In the genomic region with DNA sequence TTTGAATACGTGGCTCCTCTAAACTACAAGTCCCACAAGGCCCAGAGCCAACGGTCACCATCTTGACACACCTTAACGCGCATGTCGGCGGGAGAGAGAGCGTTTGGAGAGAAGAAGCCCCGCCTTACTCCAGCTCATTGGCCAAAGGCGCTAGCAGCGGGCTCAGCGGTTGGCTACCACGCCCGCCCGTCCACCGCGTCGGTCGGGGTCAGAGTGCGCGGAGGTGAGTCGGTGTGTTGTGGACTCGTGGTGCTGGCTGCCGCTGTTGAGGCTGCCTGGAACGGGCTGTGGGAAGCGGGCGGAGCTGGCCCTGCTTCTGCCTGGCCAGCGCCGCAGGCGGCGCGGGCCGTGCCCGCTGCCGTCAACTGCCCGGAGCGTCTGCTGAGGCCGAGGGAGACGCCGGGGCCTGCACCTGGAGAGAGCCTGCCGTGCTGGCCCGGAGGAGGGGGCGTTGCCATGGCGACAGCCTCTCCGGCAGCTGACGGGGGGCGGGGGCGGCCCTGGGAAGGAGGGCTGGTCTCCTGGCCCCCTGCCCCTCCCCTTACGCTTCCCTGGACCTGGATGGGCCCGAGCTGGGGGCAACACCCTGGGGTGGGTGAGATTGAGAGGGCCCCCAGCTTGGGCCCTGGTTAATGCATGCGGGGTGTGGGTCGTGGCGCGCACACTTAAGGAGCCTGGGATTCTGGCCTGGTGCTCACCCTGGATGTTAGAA, we compare ENCODE assay signal across 8 mouse cellular contexts. TPM values are rescaled to one million over a fixed set of nuclear protein-coding genes. Genes with fewer than 3 reads are reported as not detected.
DNase-seq lines count a peak whose midpoint lies in the region; ATAC-seq lines count a peak whose summit lies in the region.

Gene Eri3 (plus strand): TSS at position 226 of the 712 bp plus-strand sequence.

- H3K27me3 ChIP-seq in heart, embryonic 10.5 days (ENCODE audit: insufficient read depth, poor library complexity, severe bottlenecking): no peaks in the 10 kb centered on the region
- peaks cover 2% of the 10 kb centered on the region; the same call in 1 of the 2 replicates for H3K27me3 ChIP-seq in kidney, embryonic 15.5 days

- H3K4me3 ChIP-seq in heart, embryonic 10.5 days: peak within 1 kb of the TSS; percentile 93
- peak within 1 kb of the TSS; percentile 98 for H3K4me3 ChIP-seq in kidney, embryonic 15.5 days (replicated peaks)

- H3K4me2 ChIP-seq in kidney, embryonic 15.5 days: peak within 1 kb of the TSS; percentile 78

- ATAC-seq in erythroblast, adult 5-6 weeks (replicated peaks; ENCODE audit: low FRiP score, poor library complexity, severe bottlenecking): peak; percentile 100
- peak; percentile 100 for ATAC-seq in kidney, embryonic 15.5 days (replicated peaks; ENCODE audit: low FRiP score)
- peak; percentile 98 for ATAC-seq in monocyte, adult 5-6 weeks (replicated peaks; ENCODE audit: insufficient number of reproducible peaks, low FRiP score, low TSS enrichment, poor library complexity, severe bottlenecking)

- DNase-seq in B cell, adult 2 months: peak; percentile 94 to 95
- DNase-seq in brain, adult 2 months (ENCODE audit: low read depth, low spot score): peak; percentile 99
- DNase-seq in heart, embryonic 10.5 days (ENCODE audit: low spot score): peak; percentile 100
- DNase-seq in liver: peak; percentile 96
- peak; percentile 95 to 97 for DNase-seq in spleen, postnatal 4 days (ENCODE audit: low spot score in 2 of 2)

- no peaks in the 10 kb centered on the region for H3K36me3 ChIP-seq in heart, embryonic 10.5 days
- H3K36me3 ChIP-seq in kidney, embryonic 15.5 days: peaks cover 4% of the 10 kb centered on the region; the same call in 1 of the 2 replicates

- H3K4me1 ChIP-seq in heart, embryonic 10.5 days: peaks cover 22% of the 10 kb centered on the region
- H3K4me1 ChIP-seq in kidney, embryonic 15.5 days: peaks cover 25% of the 10 kb centered on the region

- peak within 1 kb of the TSS; percentile 94 for H3K27ac ChIP-seq in heart, embryonic 10.5 days
- peak within 1 kb of the TSS; percentile 86 for H3K27ac ChIP-seq in kidney, embryonic 15.5 days

- H3K9me3 ChIP-seq in heart, embryonic 10.5 days: no peaks in the 10 kb centered on the region
- H3K9me3 ChIP-seq in kidney, embryonic 15.5 days (replicated peaks): no peaks in the 10 kb centered on the region

- H3K9ac ChIP-seq in kidney, embryonic 15.5 days: peak within 1 kb of the TSS; percentile 86

- 0% methylated on average over 46 of the region's 53 CpGs for WGBS in heart, embryonic 10.5 days
- under 1% methylated on average over 51 of the region's 53 CpGs for WGBS in kidney, embryonic 15.5 days

RNA-seq across cellular contexts. Expression of gene Eri3, which starts in this region (rescaled TPM):
- 20.4 and 21.9 TPM in 2 replicates for total RNA-seq in erythroblast, adult 5-6 weeks (2015; ENCODE audit: low replicate concordance)
- total RNA-seq in erythroblast, adult 5-6 weeks (2017; ENCODE audit: low replicate concordance): 1.1 and 9.4 TPM in 2 replicates
- 108 and 118 TPM in 2 replicates for polyA plus RNA-seq in heart, embryonic 10.5 days (2016; fragmentation: Nextera tagmentation; extraction: Ambion mirVana)
- polyA plus RNA-seq in kidney, embryonic 15.5 days (2015; fragmentation: Nextera tagmentation; extraction: Ambion mirVana): 146 and 149 TPM in 2 replicates
- 10.0 to 57.7 TPM (median 14.9 TPM) in 3 replicates for total RNA-seq in monocyte, adult 5-6 weeks (2017)

Comparison
In these comparisons a context has a peak if more than half of its experiments do, and no peak if none do; other contexts are left out.
1. Peak in every context shown above with its lines: DNase-seq, ATAC-seq, H3K4me3 ChIP-seq and H3K27ac ChIP-seq.